Mouse (Mus musculus) kidney, adult 2 months (tissue): ENCODE results near the gene Wee2. TPM values are rescaled to one million over a fixed set of nuclear protein-coding genes. Genes with fewer than 3 reads are reported as not detected.

Source experiments
- DNase-seq: peaks from one replicate; pipeline ENCODE4 v3.0.0; 2021
- H3K27ac ChIP-seq: fragments of 200-500 bp; 2 replicates; pipeline ENCODE4 v1.5.1; 2012; ENCODE audit warnings: low read depth, low read length, control low read depth, inconsistent platforms; ENCODE audit not compliant: insufficient read depth
- H3K27me3 ChIP-seq: fragments of 200-500 bp; replicated peaks from 2 replicates; pipeline ENCODE4 v1.6.1; 2012; ENCODE audit warnings: mild to moderate bottlenecking, moderate library complexity, low read length, inconsistent platforms; ENCODE audit not compliant: control insufficient read depth, insufficient read depth
- H3K36me3 ChIP-seq: fragments of 200-500 bp; 2 replicates; pipeline ENCODE4 v1.6.1; 2012; ENCODE audit warnings: mild to moderate bottlenecking, moderate library complexity, low read length, inconsistent platforms; ENCODE audit not compliant: control insufficient read depth, insufficient read depth
- H3K4me1 ChIP-seq: fragments of 200-500 bp; 2 replicates; pipeline ENCODE4 v1.6.1; 2011; ENCODE audit warnings: low read length; ENCODE audit not compliant: control insufficient read depth, insufficient read depth
- H3K4me3 ChIP-seq: fragments of 200-500 bp; 2 replicates; pipeline ENCODE4 v1.5.1; 2011; ENCODE audit warnings: mild to moderate bottlenecking, low read depth, low read length, control low read depth; ENCODE audit not compliant: insufficient read depth
- CTCF ChIP-seq: fragments of 200-500 bp; conservative IDR thresholded peaks from 2 replicates; pipeline ENCODE4 v1.5.1; 2011; ENCODE audit warnings: low read depth, mild to moderate bottlenecking, control low read depth, low read length, moderate library complexity, mixed read lengths; ENCODE audit not compliant: insufficient read depth, insufficient read length
- POLR2A ChIP-seq: fragments of 200-500 bp; IDR thresholded peaks from one replicate; pipeline ENCODE4 v1.6.1; 2011; ENCODE audit warnings: low read depth, low read length, control low read depth
- WGBS: fragments of 180-500 bp; shearing (Covaris S2); methylation state at CpG from one replicate; pipeline ENCODE4 v1.1.7; 2018; 5-methylcytosine and 5-hydroxymethylcytosine counted together
- polyA plus RNA-seq: library from polyadenylated mRNA; depleted of rRNA; stranded (reverse); fragments of >200 nt; gene quantifications from 2 replicates; pipeline ENCODE4 v1.2.3, GENCODE M21; 2012

Gene Wee2
- polyA plus RNA-seq, 1 experiment, result not detected

GRCm38 (mm10) chr6:40413565-40413964 is 25.3 kb upstream of the Wee2 start:
- no peak overlapping the region for H3K4me3 ChIP-seq
- no peak overlapping the region for H3K27ac ChIP-seq
- 91% methylated on average over 3 of the region's 3 CpGs for WGBS
- H3K36me3 ChIP-seq, result no peaks in the 10 kb centered on the region
- TF ChIP-seq POLR2A, result no peak
- no peak for TF ChIP-seq CTCF
- H3K27me3 ChIP-seq, result no peaks in the 10 kb centered on the region
- DNase-seq, result no peak
- no peaks in the 10 kb centered on the region for H3K4me1 ChIP-seq

- WGBS, result 69% methylated on average over 5 of the region's 5 CpGs
- no peaks in the 10 kb centered on the region for H3K4me1 ChIP-seq
Observed at GRCm38 (mm10) chr6:40415799-40416198, 23.1 kb upstream of the Wee2 start.

GRCm38 (mm10) chr6:40418386-40418785 is 20.5 kb upstream of the Wee2 start:
- H3K27me3 ChIP-seq, result no peaks in the 10 kb centered on the region
- TF ChIP-seq CTCF (no peak), POLR2A (no peak)
- no peaks in the 10 kb centered on the region for H3K36me3 ChIP-seq
- no peak for DNase-seq
- H3K4me3 ChIP-seq, result no peak overlapping the region
- 97% methylated on average over 4 of the region's 4 CpGs for WGBS
- H3K4me1 ChIP-seq, result no peaks in the 10 kb centered on the region
- H3K27ac ChIP-seq, result no peak overlapping the region

More at GRCm38 (mm10) chr6:40415799-40416198, 23.1 kb upstream of the Wee2 start:
- DNase-seq, result no peak
- Histone ChIP-seq H3K4me3 (no peak overlapping the region), H3K36me3 (no peaks in the 10 kb centered on the region), H3K27me3 (no peaks in the 10 kb centered on the region), H3K27ac (no peak overlapping the region)
- TF ChIP-seq CTCF, result no peak
- no peak for TF ChIP-seq POLR2A

GRCm38 (mm10) chr6:40421099-40421498 is 17.8 kb upstream of the Wee2 start:
- Histone ChIP-seq H3K4me3 (no peak overlapping the region), H3K27ac (no peak overlapping the region), H3K4me1 (no peaks in the 10 kb centered on the region), H3K36me3 (no peaks in the 10 kb centered on the region), H3K27me3 (no peaks in the 10 kb centered on the region)
- WGBS, result 97% methylated on average over 6 of the region's 6 CpGs
- DNase-seq, result no peak
- TF ChIP-seq POLR2A, result no peak
- TF ChIP-seq CTCF, result no peak

GRCm38 (mm10) chr6:40423013-40423412 is 15.9 kb upstream of the Wee2 start:
- Histone ChIP-seq H3K4me1 (no peaks in the 10 kb centered on the region), H3K27me3 (no peaks in the 10 kb centered on the region), H3K36me3 (no peaks in the 10 kb centered on the region), H3K27ac (no peak overlapping the region), H3K4me3 (no peak overlapping the region)
- TF ChIP-seq CTCF (no peak), POLR2A (no peak)
- DNase-seq, result no peak
- WGBS, result 77% methylated on average over 1 of the region's 1 CpGs

- Histone ChIP-seq H3K27ac (no peak overlapping the region), H3K27me3 (no peaks in the 10 kb centered on the region), H3K4me3 (no peak overlapping the region), H3K36me3 (no peaks in the 10 kb centered on the region), H3K4me1 (no peaks in the 10 kb centered on the region)
- TF ChIP-seq POLR2A, result no peak
- peak; percentile 64 for TF ChIP-seq CTCF
- 43% methylated on average over 1 of the region's 1 CpGs for WGBS
- peak; percentile 63 for DNase-seq
Observed at GRCm38 (mm10) chr6:40423774-40424173, 15.1 kb upstream of the Wee2 start.

GRCm38 (mm10) chr6:40427441-40427840 is 11.4 kb upstream of the Wee2 start:
- H3K27me3 ChIP-seq, result no peaks in the 10 kb centered on the region
- 86% methylated on average over 7 of the region's 7 CpGs for WGBS
- H3K27ac ChIP-seq, result no peak overlapping the region
- H3K4me1 ChIP-seq, result no peaks in the 10 kb centered on the region
- DNase-seq, result no peak
- H3K4me3 ChIP-seq, result no peak overlapping the region
- TF ChIP-seq CTCF (no peak), POLR2A (no peak)
- no peaks in the 10 kb centered on the region for H3K36me3 ChIP-seq

GRCm38 (mm10) chr6:40428696-40429095 is 10.2 kb upstream of the Wee2 start:
- Histone ChIP-seq H3K27ac (no peak overlapping the region), H3K4me1 (no peaks in the 10 kb centered on the region), H3K36me3 (no peaks in the 10 kb centered on the region), H3K4me3 (no peak overlapping the region), H3K27me3 (no peaks in the 10 kb centered on the region)
- TF ChIP-seq CTCF (no peak), POLR2A (no peak)
- 76% methylated on average over 3 of the region's 3 CpGs for WGBS
- DNase-seq, result no peak
